Mouse (Mus musculus): ENCODE results near the gene Ern1. TPM values are rescaled to one million over a fixed set of nuclear protein-coding genes. Genes with fewer than 3 reads are reported as not detected.

Ern1 gene
- polyA plus RNA-seq, 1 experiment = 18.1 TPM

DNA sequence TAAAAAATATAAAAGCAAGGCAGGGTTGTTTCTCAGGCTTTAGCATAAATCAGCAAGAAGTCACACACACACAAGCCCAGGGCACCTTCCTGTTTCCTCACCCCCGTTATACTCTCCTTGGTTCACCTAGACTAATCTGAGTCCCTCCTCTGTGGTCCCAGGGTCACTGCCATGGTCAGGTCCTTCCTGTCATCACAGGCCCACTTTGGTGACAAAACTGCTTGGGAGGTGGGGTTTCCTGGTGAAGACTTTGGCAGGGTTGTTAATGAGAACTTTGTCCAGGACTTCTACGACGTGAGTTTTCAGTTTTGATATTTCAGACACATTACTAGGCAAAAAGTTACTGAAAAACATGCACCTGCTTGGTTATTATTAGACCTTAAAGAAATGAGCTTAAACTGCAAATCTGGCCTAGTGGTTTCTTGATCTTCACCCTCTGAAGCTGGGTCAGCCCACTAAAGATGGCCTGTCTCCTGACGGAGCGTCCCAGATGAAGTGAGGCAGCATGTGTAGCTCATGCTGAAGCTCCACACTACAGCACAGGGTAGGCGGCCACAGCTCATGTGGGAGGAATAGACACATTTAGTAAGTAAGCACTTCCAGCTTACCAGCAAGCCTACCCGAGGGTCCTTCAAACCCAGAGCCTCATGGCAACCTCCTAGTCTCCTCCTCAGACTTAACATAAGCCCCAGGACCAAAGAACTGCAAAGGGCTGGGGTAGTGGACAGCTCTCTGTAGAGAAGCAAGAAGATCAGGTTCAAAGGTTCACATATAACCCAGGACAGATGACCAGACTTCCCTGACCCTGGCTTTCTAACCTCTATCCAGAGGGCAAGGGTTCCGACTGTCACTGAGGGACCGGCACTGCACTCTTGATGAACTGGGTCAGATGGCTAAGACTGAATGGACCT lies 7.8 kb downstream of the Ern1 start:
- no peaks in the 10 kb centered on the region for H3K36me3 ChIP-seq (ENCODE audit: control insufficient read depth, insufficient read depth, low read length)
- TF ChIP-seq CTCF (IDR thresholded peaks at IDR 0.05; ENCODE audit: borderline replicate concordance, control insufficient read depth, extremely low read depth, insufficient read depth, low read length, poor library complexity) (no peak), POLR2A (IDR thresholded peaks at IDR 0.05; ENCODE audit: control insufficient read depth, extremely low read depth, insufficient read depth, low read length, poor library complexity) (no peak)
- no peak overlapping the region for H3K27ac ChIP-seq (ENCODE audit: control insufficient read depth, insufficient read depth, low read length)
- no peak overlapping the region for H3K4me3 ChIP-seq (ENCODE audit: control insufficient read depth, insufficient read depth, low read length)
- no peak for DNase-seq
- peaks cover 2% of the 10 kb centered on the region; the same call in 1 of the 2 replicates for H3K4me1 ChIP-seq (replicated peaks; ENCODE audit: control insufficient read depth, insufficient read depth, low read length)
- H3K27me3 ChIP-seq (ENCODE audit: control insufficient read depth, insufficient read depth, low read length) = no peaks in the 10 kb centered on the region
- 64% methylated on average over 9 of the region's 9 CpGs for WGBS

DNA sequence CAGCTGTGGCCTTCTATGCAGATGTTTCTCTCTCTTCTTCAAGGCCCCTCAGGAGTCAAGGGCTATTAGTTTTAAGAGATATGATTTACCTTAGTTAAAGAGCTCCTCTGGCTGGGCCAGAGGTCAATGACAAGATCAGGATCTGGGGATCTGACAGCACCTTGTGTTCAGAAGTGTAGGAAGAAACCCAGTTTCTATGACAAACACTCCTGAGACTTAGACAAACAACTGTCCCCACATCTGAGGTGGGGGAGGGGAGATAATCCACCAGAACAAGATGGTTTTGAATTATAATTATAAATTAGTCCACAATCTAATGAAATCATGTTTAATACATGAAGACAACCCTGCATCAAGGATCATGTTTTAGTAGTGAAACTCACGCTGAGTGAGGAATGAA lies 8.9 kb downstream of the Ern1 start:
- H3K27me3 ChIP-seq (ENCODE audit: control insufficient read depth, insufficient read depth, low read length) = no peaks in the 10 kb centered on the region
- H3K27ac ChIP-seq (ENCODE audit: control insufficient read depth, insufficient read depth, low read length) = no peak overlapping the region
- TF ChIP-seq CTCF (IDR thresholded peaks at IDR 0.05; ENCODE audit: borderline replicate concordance, control insufficient read depth, extremely low read depth, insufficient read depth, low read length, poor library complexity) = no peak
- TF ChIP-seq POLR2A (IDR thresholded peaks at IDR 0.05; ENCODE audit: control insufficient read depth, extremely low read depth, insufficient read depth, low read length, poor library complexity) = no peak
- WGBS = 84% methylated on average over 1 of the region's 1 CpGs
- H3K36me3 ChIP-seq (ENCODE audit: control insufficient read depth, insufficient read depth, low read length) = no peaks in the 10 kb centered on the region
- peaks cover 2% of the 10 kb centered on the region; the same call in 1 of the 2 replicates for H3K4me1 ChIP-seq (replicated peaks; ENCODE audit: control insufficient read depth, insufficient read depth, low read length)
- no peak for DNase-seq
- no peak overlapping the region for H3K4me3 ChIP-seq (ENCODE audit: control insufficient read depth, insufficient read depth, low read length)

DNA sequence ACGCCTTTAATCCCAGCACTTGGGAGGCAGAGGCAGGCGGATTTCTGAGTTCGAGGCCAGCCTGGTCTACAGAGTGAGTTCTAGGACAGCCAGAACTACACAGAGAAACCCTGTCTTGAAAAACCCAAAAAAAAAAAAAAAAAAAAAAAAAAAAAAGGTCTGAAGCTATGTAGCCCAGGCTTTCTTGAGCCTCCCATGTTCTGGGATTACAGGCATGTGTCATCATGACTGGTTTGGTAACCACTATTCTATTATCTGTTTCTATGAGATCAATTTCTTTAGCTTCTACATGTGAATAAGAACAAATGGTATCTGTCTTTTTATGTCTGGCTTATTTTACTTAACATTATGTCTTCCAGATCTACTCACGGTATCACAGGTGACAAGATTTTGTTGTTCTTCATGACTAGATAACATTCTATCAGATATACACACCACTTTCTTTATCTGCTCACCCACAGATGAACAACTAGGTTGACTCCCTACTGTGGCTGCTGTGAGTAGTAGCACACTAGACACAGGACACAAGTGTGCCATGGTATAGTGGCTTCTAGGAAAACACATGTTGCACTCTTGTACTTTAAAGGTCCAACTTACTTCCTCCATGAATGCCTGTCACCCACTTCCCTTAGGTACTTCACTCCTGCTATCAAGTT lies 10.0 kb downstream of the Ern1 start:
- Histone ChIP-seq H3K27me3 (ENCODE audit: control insufficient read depth, insufficient read depth, low read length) (no peaks in the 10 kb centered on the region), H3K36me3 (ENCODE audit: control insufficient read depth, insufficient read depth, low read length) (no peaks in the 10 kb centered on the region), H3K4me1 (replicated peaks; ENCODE audit: control insufficient read depth, insufficient read depth, low read length) (peaks cover 2% of the 10 kb centered on the region), H3K4me3 (ENCODE audit: control insufficient read depth, insufficient read depth, low read length) (no peak overlapping the region), H3K27ac (ENCODE audit: control insufficient read depth, insufficient read depth, low read length) (no peak overlapping the region)
- 94% methylated on average over 4 of the region's 4 CpGs for WGBS
- TF ChIP-seq POLR2A (IDR thresholded peaks at IDR 0.05; ENCODE audit: control insufficient read depth, extremely low read depth, insufficient read depth, low read length, poor library complexity) (no peak), CTCF (IDR thresholded peaks at IDR 0.05; ENCODE audit: borderline replicate concordance, control insufficient read depth, extremely low read depth, insufficient read depth, low read length, poor library complexity) (no peak)
- no peak for DNase-seq

DNA sequence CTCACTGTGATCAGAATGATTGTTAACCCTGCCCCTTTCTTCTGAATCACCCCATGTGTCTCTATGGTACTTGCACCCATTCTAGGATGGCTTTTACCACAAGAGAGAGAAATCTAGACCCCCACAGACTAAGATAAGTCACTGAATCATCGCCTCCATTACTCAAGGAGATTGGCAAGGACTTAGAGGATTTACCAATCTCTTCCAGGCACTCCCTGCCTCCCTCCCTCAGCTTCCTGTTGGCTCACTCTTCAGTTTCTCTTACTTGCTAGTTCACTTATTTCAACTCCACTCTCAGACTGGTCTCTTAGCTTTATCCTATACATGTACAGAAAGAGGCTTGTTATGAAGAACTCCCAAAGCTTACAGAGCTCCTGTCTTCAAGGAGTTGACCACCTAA lies 12.3 kb downstream of the Ern1 start:
- no peak for DNase-seq
- H3K27ac ChIP-seq (ENCODE audit: control insufficient read depth, insufficient read depth, low read length) = no peak overlapping the region
- TF ChIP-seq POLR2A (IDR thresholded peaks at IDR 0.05; ENCODE audit: control insufficient read depth, extremely low read depth, insufficient read depth, low read length, poor library complexity) (no peak), CTCF (IDR thresholded peaks at IDR 0.05; ENCODE audit: borderline replicate concordance, control insufficient read depth, extremely low read depth, insufficient read depth, low read length, poor library complexity) (no peak)
- 74% methylated on average over 1 of the region's 1 CpGs for WGBS
- H3K4me1 ChIP-seq (replicated peaks; ENCODE audit: control insufficient read depth, insufficient read depth, low read length) = peaks cover 5% of the 10 kb centered on the region; the same call in 1 of the 2 replicates
- no peak overlapping the region for H3K4me3 ChIP-seq (ENCODE audit: control insufficient read depth, insufficient read depth, low read length)
- H3K36me3 ChIP-seq (ENCODE audit: control insufficient read depth, insufficient read depth, low read length) = no peaks in the 10 kb centered on the region
- H3K27me3 ChIP-seq (ENCODE audit: control insufficient read depth, insufficient read depth, low read length) = no peaks in the 10 kb centered on the region

DNA sequence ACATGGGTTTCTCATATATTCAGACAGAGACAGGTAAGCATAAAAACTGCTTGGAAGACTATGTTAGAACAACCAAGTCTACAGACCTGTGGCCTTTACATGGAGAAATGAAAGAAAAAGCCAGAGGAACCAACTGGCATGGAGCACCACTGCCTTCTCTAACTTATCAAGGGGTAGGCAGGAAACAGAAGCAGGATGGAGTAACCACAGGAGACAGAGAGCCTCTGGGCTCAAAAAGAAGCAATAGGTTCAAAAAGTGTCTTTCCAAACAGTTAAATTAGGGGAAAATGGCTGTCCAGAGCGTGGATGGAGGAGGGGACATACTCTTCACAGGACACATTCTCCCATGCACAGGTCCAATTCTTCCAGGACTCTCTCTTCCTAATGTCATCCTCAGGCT lies 16.0 kb downstream of the Ern1 start:
- no peak for DNase-seq
- Histone ChIP-seq H3K27me3 (ENCODE audit: control insufficient read depth, insufficient read depth, low read length) (no peaks in the 10 kb centered on the region), H3K27ac (ENCODE audit: control insufficient read depth, insufficient read depth, low read length) (no peak overlapping the region), H3K4me1 (replicated peaks; ENCODE audit: control insufficient read depth, insufficient read depth, low read length) (peaks cover 5% of the 10 kb centered on the region; the same call in 1 of the 2 replicates), H3K36me3 (ENCODE audit: control insufficient read depth, insufficient read depth, low read length) (no peaks in the 10 kb centered on the region), H3K4me3 (ENCODE audit: control insufficient read depth, insufficient read depth, low read length) (no peak overlapping the region)
- TF ChIP-seq POLR2A (IDR thresholded peaks at IDR 0.05; ENCODE audit: control insufficient read depth, extremely low read depth, insufficient read depth, low read length, poor library complexity) = no peak
- TF ChIP-seq CTCF (IDR thresholded peaks at IDR 0.05; ENCODE audit: borderline replicate concordance, control insufficient read depth, extremely low read depth, insufficient read depth, low read length, poor library complexity) = no peak
- 7% methylated on average over 1 of the region's 1 CpGs for WGBS

DNA sequence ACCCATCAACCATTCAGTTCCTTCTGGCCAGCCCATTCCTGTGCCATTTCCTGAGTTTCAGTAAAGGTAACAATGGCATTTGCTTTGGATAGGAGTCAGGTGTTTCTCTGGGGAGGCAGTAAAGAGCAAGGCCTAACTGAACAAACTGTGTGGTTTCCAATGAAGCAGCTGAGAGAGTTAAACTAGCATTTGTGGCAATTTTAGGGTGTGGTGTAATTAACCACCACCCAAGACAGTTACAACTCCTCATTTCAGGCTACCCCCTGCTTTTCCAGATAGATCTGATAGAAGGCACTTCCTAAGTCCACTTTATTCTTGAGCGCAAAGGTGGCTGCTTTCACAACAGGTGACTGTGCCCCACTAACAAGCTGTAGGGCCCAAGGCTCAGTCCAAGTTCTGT lies 19.1 kb downstream of the Ern1 start:
- H3K27ac ChIP-seq (ENCODE audit: control insufficient read depth, insufficient read depth, low read length) = peak overlapping the region; percentile 57
- no peak overlapping the region for H3K4me3 ChIP-seq (ENCODE audit: control insufficient read depth, insufficient read depth, low read length)
- 39% methylated on average over 1 of the region's 1 CpGs for WGBS
- H3K27me3 ChIP-seq (ENCODE audit: control insufficient read depth, insufficient read depth, low read length) = no peaks in the 10 kb centered on the region
- H3K36me3 ChIP-seq (ENCODE audit: control insufficient read depth, insufficient read depth, low read length) = no peaks in the 10 kb centered on the region
- no peak for DNase-seq
- peaks cover 5% of the 10 kb centered on the region; the same call in 1 of the 2 replicates for H3K4me1 ChIP-seq (replicated peaks; ENCODE audit: control insufficient read depth, insufficient read depth, low read length)
- TF ChIP-seq CTCF (IDR thresholded peaks at IDR 0.05; ENCODE audit: borderline replicate concordance, control insufficient read depth, extremely low read depth, insufficient read depth, low read length, poor library complexity) = no peak
- TF ChIP-seq POLR2A (IDR thresholded peaks at IDR 0.05; ENCODE audit: control insufficient read depth, extremely low read depth, insufficient read depth, low read length, poor library complexity) = no peak

Measured in thymus, adult 2 months (tissue).